Mouse (Mus musculus) spleen, adult 2 months (tissue): ENCODE results near the gene Ilkap.

Experiments
- CTCF ChIP-seq: fragments of 200-500 bp; IDR thresholded peaks from 2 replicates; pipeline ENCODE4 v1.5.1; 2011; ENCODE audit warnings: mild to moderate bottlenecking, inconsistent platforms; ENCODE audit not compliant: insufficient read depth, insufficient read length, insufficient replicate concordance; ENCODE audit errors: extremely low read depth
- POLR2A ChIP-seq: fragments of 200-500 bp; IDR thresholded peaks from 2 replicates; pipeline ENCODE4 v1.6.1; 2011; ENCODE audit warnings: low read depth, low read length, inconsistent platforms

GRCm38 (mm10) chr1:91332102-91332501 is 66.5 kb downstream of the Ilkap start:
- TF ChIP-seq CTCF (no peak), POLR2A (no peak)
